Mouse (Mus musculus): ENCODE data around the gene Gba. TPM values are rescaled to one million over a fixed set of nuclear protein-coding genes. Genes with fewer than 3 reads are reported as not detected.

Gba gene
- polyA plus RNA-seq (2015; fragmentation: Illumina TruSeq; extraction: RNeasy Lipid Tissue Mini Kit (QIAGEN cat#74804); ENCODE audit: insufficient read depth, low read depth, low replicate concordance) = 18.0 TPM

GRCm38 (mm10) chr3:89202253-89203141 lies at the start of gene Gba:
TSS of gene Gba (plus strand) at chr3:89202928.

GRCm38 (mm10) chr3:89159616-89160344 lies 42.9 kb upstream of the Gba start, which contains the start of gene Hcn3:
TSS of gene Hcn3 (minus strand) at chr3:89160196.

GRCm38 (mm10) chr3:89164506-89165267 lies 38.0 kb upstream of the Gba start, which contains the start of gene Clk2:
TSS of gene Clk2 (plus strand) at chr3:89164795.

GRCm38 (mm10) chr3:89177242-89178106 lies 25.3 kb upstream of the Gba start, which contains the start of gene Scamp3:
TSS of gene Scamp3 (plus strand) at chr3:89177473.

GRCm38 (mm10) chr3:89183058-89183958 lies 19.4 kb upstream of the Gba start, which contains the start of gene Fam189b:
TSS of gene Fam189b (plus strand) at chr3:89183143.

GRCm38 (mm10) chr3:89214681-89215411 lies 12.1 kb downstream of the Gba start, which contains the start of gene Thbs3:
TSS of gene Thbs3 (plus strand) at chr3:89215180.

GRCm38 (mm10) chr3:89226900-89227299 lies 24.2 kb downstream of the Gba start, which contains the start of gene Mtx1:
TSS of gene Mtx1 (minus strand) at chr3:89227088.

GRCm38 (mm10) chr3:89228836-89229235 lies 26.1 kb downstream of the Gba start, which contains the start of gene Muc1:
TSS of gene Muc1 (plus strand) at chr3:89229057.

GRCm38 (mm10) chr3:89245688-89246171 lies 43.0 kb downstream of the Gba start, which contains the start of gene Krtcap2:
TSS of gene Krtcap2 (plus strand) at chr3:89245966.

GRCm38 (mm10) chr3:89246261-89247100 lies 43.8 kb downstream of the Gba start, which contains the start of gene Trim46:
TSS of gene Trim46 (minus strand) at chr3:89246309.

Other genes with a start within 250 kb of the Gba start
- 11.2 TPM for gene Rusc1, start 109.6 kb upstream of the Gba start, polyA plus RNA-seq (2015; fragmentation: Illumina TruSeq; extraction: RNeasy Lipid Tissue Mini Kit (QIAGEN cat#74804); ENCODE audit: insufficient read depth, low read depth, low replicate concordance)
- not detected for gene Gm43738, start 101.8 kb upstream of the Gba start, polyA plus RNA-seq (2015; fragmentation: Illumina TruSeq; extraction: RNeasy Lipid Tissue Mini Kit (QIAGEN cat#74804); ENCODE audit: insufficient read depth, low read depth, low replicate concordance)
- 15.9 TPM for gene Fdps, start 101.0 kb upstream of the Gba start, polyA plus RNA-seq (2015; fragmentation: Illumina TruSeq; extraction: RNeasy Lipid Tissue Mini Kit (QIAGEN cat#74804); ENCODE audit: insufficient read depth, low read depth, low replicate concordance)
- 1.7 TPM for gene Pklr, start 66.8 kb upstream of the Gba start, polyA plus RNA-seq (2015; fragmentation: Illumina TruSeq; extraction: RNeasy Lipid Tissue Mini Kit (QIAGEN cat#74804); ENCODE audit: insufficient read depth, low read depth, low replicate concordance)
- 1.8 TPM for gene Hcn3, start 42.7 kb upstream of the Gba start, polyA plus RNA-seq (2015; fragmentation: Illumina TruSeq; extraction: RNeasy Lipid Tissue Mini Kit (QIAGEN cat#74804); ENCODE audit: insufficient read depth, low read depth, low replicate concordance)
- 30.4 TPM for gene Clk2, start 38.1 kb upstream of the Gba start, polyA plus RNA-seq (2015; fragmentation: Illumina TruSeq; extraction: RNeasy Lipid Tissue Mini Kit (QIAGEN cat#74804); ENCODE audit: insufficient read depth, low read depth, low replicate concordance)
- 15.8 TPM for gene Scamp3, start 25.5 kb upstream of the Gba start, polyA plus RNA-seq (2015; fragmentation: Illumina TruSeq; extraction: RNeasy Lipid Tissue Mini Kit (QIAGEN cat#74804); ENCODE audit: insufficient read depth, low read depth, low replicate concordance)
- gene Fam189b, start 19.8 kb upstream of the Gba start, polyA plus RNA-seq (2015; fragmentation: Illumina TruSeq; extraction: RNeasy Lipid Tissue Mini Kit (QIAGEN cat#74804); ENCODE audit: insufficient read depth, low read depth, low replicate concordance) = 5.7 TPM
- 20.7 TPM for gene Thbs3, start 12.3 kb downstream of the Gba start, polyA plus RNA-seq (2015; fragmentation: Illumina TruSeq; extraction: RNeasy Lipid Tissue Mini Kit (QIAGEN cat#74804); ENCODE audit: insufficient read depth, low read depth, low replicate concordance)
- 31.8 TPM for gene Mtx1, start 24.2 kb downstream of the Gba start, polyA plus RNA-seq (2015; fragmentation: Illumina TruSeq; extraction: RNeasy Lipid Tissue Mini Kit (QIAGEN cat#74804); ENCODE audit: insufficient read depth, low read depth, low replicate concordance)
- gene Muc1, start 26.1 kb downstream of the Gba start, polyA plus RNA-seq (2015; fragmentation: Illumina TruSeq; extraction: RNeasy Lipid Tissue Mini Kit (QIAGEN cat#74804); ENCODE audit: insufficient read depth, low read depth, low replicate concordance) = 71.5 TPM
- 94.1 TPM for gene Krtcap2, start 43.0 kb downstream of the Gba start, polyA plus RNA-seq (2015; fragmentation: Illumina TruSeq; extraction: RNeasy Lipid Tissue Mini Kit (QIAGEN cat#74804); ENCODE audit: insufficient read depth, low read depth, low replicate concordance)
- 2.9 TPM for gene Trim46, start 43.4 kb downstream of the Gba start, polyA plus RNA-seq (2015; fragmentation: Illumina TruSeq; extraction: RNeasy Lipid Tissue Mini Kit (QIAGEN cat#74804); ENCODE audit: insufficient read depth, low read depth, low replicate concordance)
- 46.0 TPM for gene Dpm3, start 56.4 kb downstream of the Gba start, polyA plus RNA-seq (2015; fragmentation: Illumina TruSeq; extraction: RNeasy Lipid Tissue Mini Kit (QIAGEN cat#74804); ENCODE audit: insufficient read depth, low read depth, low replicate concordance)
- gene Slc50a1, start 67.6 kb downstream of the Gba start, polyA plus RNA-seq (2015; fragmentation: Illumina TruSeq; extraction: RNeasy Lipid Tissue Mini Kit (QIAGEN cat#74804); ENCODE audit: insufficient read depth, low read depth, low replicate concordance) = 48.2 TPM
- 15.3 TPM for gene Efna1, start 78.2 kb downstream of the Gba start, polyA plus RNA-seq (2015; fragmentation: Illumina TruSeq; extraction: RNeasy Lipid Tissue Mini Kit (QIAGEN cat#74804); ENCODE audit: insufficient read depth, low read depth, low replicate concordance)
- not detected for gene Efna3, start 120.0 kb downstream of the Gba start, polyA plus RNA-seq (2015; fragmentation: Illumina TruSeq; extraction: RNeasy Lipid Tissue Mini Kit (QIAGEN cat#74804); ENCODE audit: insufficient read depth, low read depth, low replicate concordance)
- gene Efna4, start 135.1 kb downstream of the Gba start, polyA plus RNA-seq (2015; fragmentation: Illumina TruSeq; extraction: RNeasy Lipid Tissue Mini Kit (QIAGEN cat#74804); ENCODE audit: insufficient read depth, low read depth, low replicate concordance) = 0.52 TPM
- 66.8 TPM for gene Adam15, start 147.1 kb downstream of the Gba start, polyA plus RNA-seq (2015; fragmentation: Illumina TruSeq; extraction: RNeasy Lipid Tissue Mini Kit (QIAGEN cat#74804); ENCODE audit: insufficient read depth, low read depth, low replicate concordance)
- gene Dcst2, start 159.0 kb downstream of the Gba start, polyA plus RNA-seq (2015; fragmentation: Illumina TruSeq; extraction: RNeasy Lipid Tissue Mini Kit (QIAGEN cat#74804); ENCODE audit: insufficient read depth, low read depth, low replicate concordance) = not detected
- not detected for gene Dcst1, start 162.3 kb downstream of the Gba start, polyA plus RNA-seq (2015; fragmentation: Illumina TruSeq; extraction: RNeasy Lipid Tissue Mini Kit (QIAGEN cat#74804); ENCODE audit: insufficient read depth, low read depth, low replicate concordance)
- 9.6 TPM for gene Zbtb7b, start 191.8 kb downstream of the Gba start, polyA plus RNA-seq (2015; fragmentation: Illumina TruSeq; extraction: RNeasy Lipid Tissue Mini Kit (QIAGEN cat#74804); ENCODE audit: insufficient read depth, low read depth, low replicate concordance)
- 0.83 TPM for gene Lenep, start 199.9 kb downstream of the Gba start, polyA plus RNA-seq (2015; fragmentation: Illumina TruSeq; extraction: RNeasy Lipid Tissue Mini Kit (QIAGEN cat#74804); ENCODE audit: insufficient read depth, low read depth, low replicate concordance)
- 5.6 TPM for gene Flad1, start 208.9 kb downstream of the Gba start, polyA plus RNA-seq (2015; fragmentation: Illumina TruSeq; extraction: RNeasy Lipid Tissue Mini Kit (QIAGEN cat#74804); ENCODE audit: insufficient read depth, low read depth, low replicate concordance)
- gene Cks1b, start 215.5 kb downstream of the Gba start, polyA plus RNA-seq (2015; fragmentation: Illumina TruSeq; extraction: RNeasy Lipid Tissue Mini Kit (QIAGEN cat#74804); ENCODE audit: insufficient read depth, low read depth, low replicate concordance) = 5.7 TPM
- 14.1 TPM for gene Shc1, start 215.5 kb downstream of the Gba start, polyA plus RNA-seq (2015; fragmentation: Illumina TruSeq; extraction: RNeasy Lipid Tissue Mini Kit (QIAGEN cat#74804); ENCODE audit: insufficient read depth, low read depth, low replicate concordance)
- 15.3 TPM for gene Pygo2, start 227.3 kb downstream of the Gba start, polyA plus RNA-seq (2015; fragmentation: Illumina TruSeq; extraction: RNeasy Lipid Tissue Mini Kit (QIAGEN cat#74804); ENCODE audit: insufficient read depth, low read depth, low replicate concordance)
- gene Pbxip1, start 233.8 kb downstream of the Gba start, polyA plus RNA-seq (2015; fragmentation: Illumina TruSeq; extraction: RNeasy Lipid Tissue Mini Kit (QIAGEN cat#74804); ENCODE audit: insufficient read depth, low read depth, low replicate concordance) = 14.1 TPM